Mouse (Mus musculus) MEL (cell line): ENCODE results near the gene Tmem231. TPM values are rescaled to one million over a fixed set of nuclear protein-coding genes. Genes with fewer than 3 reads are reported as not detected.

Experiments
- DNase-seq: peaks from one replicate; pipeline ENCODE4 v3.0.0; 2011; ENCODE audit warnings: low read depth, low spot score
- H3K27ac ChIP-seq: 2 replicates; pipeline ENCODE4 v1.5.1; 2012; ENCODE audit warnings: low read depth, mild to moderate bottlenecking, control low read depth, low read length, moderate library complexity; ENCODE audit not compliant: control insufficient read depth
- H3K27me3 ChIP-seq, 2 experiments: fragments of 150-350 bp in 1 of 2; sonication (generic) in 1 of 2; 2 replicates each; pipeline ENCODE4 v1.6.1; 2012; ENCODE audit warnings: low read length in 2 of 2, mild to moderate bottlenecking in 2 of 2, improper control_type of control experiment in 1 of 2, moderate library complexity in 1 of 2; ENCODE audit not compliant: insufficient read depth in 2 of 2, control insufficient read depth in 1 of 2
- H3K36me3 ChIP-seq, 2 experiments: 2 replicates each; pipeline ENCODE4 v1.6.1; 2012 to 2014; ENCODE audit warnings: low read length in 2 of 2, improper control_type of control experiment in 1 of 2, inconsistent platforms in 1 of 2, mild to moderate bottlenecking in 1 of 2; ENCODE audit not compliant: insufficient read depth in 2 of 2, control insufficient read depth in 1 of 2
- H3K4me1 ChIP-seq, 2 experiments: fragments of 150-350 bp in 1 of 2; sonication (generic) in 1 of 2; 2 replicates each; pipeline ENCODE4 v1.6.1; 2012; ENCODE audit warnings: low read length in 2 of 2, improper control_type of control experiment in 1 of 2, mild to moderate bottlenecking in 1 of 2; ENCODE audit not compliant: insufficient read depth in 2 of 2, control insufficient read depth in 1 of 2
- H3K4me3 ChIP-seq, 2 experiments: fragments of 150-350 bp in 1 of 2; sonication (generic) in 1 of 2; 2 replicates each; pipeline ENCODE4 v1.5.1; 2012; ENCODE audit warnings: low read depth in 2 of 2, low read length in 2 of 2, mild to moderate bottlenecking in 2 of 2, moderate library complexity in 2 of 2, control low read depth in 1 of 2, improper control_type of control experiment in 1 of 2; ENCODE audit not compliant: control insufficient read depth in 1 of 2, insufficient read depth in 1 of 2
- H3K79me2 ChIP-seq: 2 replicates; pipeline ENCODE4 v1.6.1; 2012; ENCODE audit warnings: mild to moderate bottlenecking, low read length, moderate library complexity; ENCODE audit not compliant: control insufficient read depth, poor library complexity, insufficient read depth
- H3K9ac ChIP-seq: 2 replicates; pipeline ENCODE4 v1.6.1; 2012; ENCODE audit warnings: low read depth, mild to moderate bottlenecking, control low read depth, low read length, moderate library complexity; ENCODE audit not compliant: control insufficient read depth, poor library complexity, severe bottlenecking
- H3K9me3 ChIP-seq: fragments of 150-350 bp; sonication (generic); replicated peaks from 2 replicates; pipeline ENCODE4 v1.6.1; 2012; ENCODE audit warnings: mild to moderate bottlenecking, low read length, improper control_type of control experiment, moderate library complexity; ENCODE audit not compliant: insufficient read depth
- BHLHE40 ChIP-seq: IDR thresholded peaks from 2 replicates; pipeline ENCODE4 v1.6.1; 2012; ENCODE audit warnings: low read depth, mild to moderate bottlenecking, inconsistent platforms, low read length, improper control_type of control experiment, borderline replicate concordance
- CHD1 ChIP-seq: IDR thresholded peaks from 2 replicates; pipeline ENCODE4 v1.6.1; 2012; ENCODE audit warnings: low read depth, mild to moderate bottlenecking, inconsistent platforms, low read length, improper control_type of control experiment
- CTCF ChIP-seq, 3 experiments: IDR thresholded peaks in 2 of 3; conservative IDR thresholded peaks in 1 of 3; 2 replicates each; pipeline ENCODE4 v1.5.1; 2011 to 2012; ENCODE audit warnings: low read length in 3 of 3, low read depth in 2 of 3, mild to moderate bottlenecking in 2 of 3, improper control_type of control experiment in 1 of 3, inconsistent platforms in 1 of 3, mixed read lengths in 1 of 3, moderate library complexity in 1 of 3; ENCODE audit not compliant: control insufficient read depth in 1 of 3, insufficient read depth in 1 of 3, poor library complexity in 1 of 3, severe bottlenecking in 1 of 3
- E2F4 ChIP-seq: IDR thresholded peaks from 2 replicates; pipeline ENCODE4 v1.6.1; 2011; ENCODE audit warnings: low read depth, low read length, improper control_type of control experiment, borderline replicate concordance
- EP300 ChIP-seq, 2 experiments: IDR thresholded peaks; 2 replicates each; pipeline ENCODE4 v1.6.1; 2011; ENCODE audit warnings: improper control_type of control experiment in 2 of 2, low read length in 2 of 2, low read depth in 1 of 2, mild to moderate bottlenecking in 1 of 2
- ETS1 ChIP-seq: IDR thresholded peaks from 2 replicates; pipeline ENCODE4 v1.6.1; 2012; ENCODE audit warnings: low read depth, mild to moderate bottlenecking, inconsistent platforms, low read length, improper control_type of control experiment, moderate library complexity
- GATA1 ChIP-seq: IDR thresholded peaks from 2 replicates; pipeline ENCODE4 v1.6.1; 2011; ENCODE audit warnings: low read depth, low read length, improper control_type of control experiment
- HCFC1 ChIP-seq: IDR thresholded peaks from 2 replicates; pipeline ENCODE4 v1.6.1; 2012; ENCODE audit warnings: low read depth, mild to moderate bottlenecking, inconsistent platforms, low read length, improper control_type of control experiment, moderate library complexity
- MAX ChIP-seq: IDR thresholded peaks from 2 replicates; pipeline ENCODE4 v1.6.1; 2011; ENCODE audit warnings: low read length, improper control_type of control experiment
- MAZ ChIP-seq: IDR thresholded peaks from 2 replicates; pipeline ENCODE4 v1.6.1; 2012; ENCODE audit warnings: low read depth, mild to moderate bottlenecking, inconsistent platforms, low read length, improper control_type of control experiment
- MXI1 ChIP-seq: IDR thresholded peaks from 2 replicates; pipeline ENCODE4 v1.6.1; 2011; ENCODE audit warnings: mild to moderate bottlenecking, low read depth, low read length, improper control_type of control experiment
- MYC ChIP-seq: IDR thresholded peaks from 2 replicates; pipeline ENCODE4 v1.6.1; 2011; ENCODE audit warnings: low read depth, mild to moderate bottlenecking, low read length, improper control_type of control experiment, moderate library complexity
- NELFE ChIP-seq: IDR thresholded peaks from 2 replicates; pipeline ENCODE4 v1.6.1; 2011; ENCODE audit warnings: low read depth, low read length, improper control_type of control experiment
- NRF1 ChIP-seq: IDR thresholded peaks from 2 replicates; pipeline ENCODE4 v1.6.1; 2014; ENCODE audit warnings: low read depth, mild to moderate bottlenecking, inconsistent platforms, low read length, improper control_type of control experiment, moderate library complexity; ENCODE audit not compliant: poor library complexity, insufficient read depth, severe bottlenecking
- POLR2A ChIP-seq, 2 experiments: IDR thresholded peaks; 2 replicates each; pipeline ENCODE4 v1.6.1; 2011 to 2012; ENCODE audit warnings: low read length in 2 of 2, mild to moderate bottlenecking in 2 of 2, control low read depth in 1 of 2, improper control_type of control experiment in 1 of 2, low read depth in 1 of 2, moderate library complexity in 1 of 2; ENCODE audit not compliant: control insufficient read depth in 1 of 2, insufficient read depth in 1 of 2, poor library complexity in 1 of 2
- RAD21 ChIP-seq: IDR thresholded peaks from 2 replicates; pipeline ENCODE4 v1.6.1; 2011; ENCODE audit warnings: mild to moderate bottlenecking, low read depth, low read length, improper control_type of control experiment
- RCOR1 ChIP-seq: IDR thresholded peaks from 2 replicates; pipeline ENCODE4 v1.6.1; 2012; ENCODE audit warnings: low read depth, mild to moderate bottlenecking, inconsistent platforms, low read length, improper control_type of control experiment
- SIN3A ChIP-seq: IDR thresholded peaks from 2 replicates; pipeline ENCODE4 v1.6.1; 2012; ENCODE audit warnings: low read length, improper control_type of control experiment, inconsistent platforms
- SMC3 ChIP-seq: IDR thresholded peaks from 2 replicates; pipeline ENCODE4 v1.6.1; 2011; ENCODE audit warnings: low read depth, low read length, improper control_type of control experiment
- TBP ChIP-seq: IDR thresholded peaks from 2 replicates; pipeline ENCODE4 v1.8.0; 2011; ENCODE audit warnings: low read depth, low read length, improper control_type of control experiment
- TCF12 ChIP-seq: IDR thresholded peaks from 2 replicates; pipeline ENCODE4 v1.6.1; 2014; ENCODE audit warnings: low read depth, mild to moderate bottlenecking, inconsistent platforms, low read length, improper control_type of control experiment, moderate library complexity
- UBTF ChIP-seq: IDR thresholded peaks from 2 replicates; pipeline ENCODE4 v1.6.1; 2012; ENCODE audit warnings: low read depth, mild to moderate bottlenecking, inconsistent platforms, low read length, improper control_type of control experiment, moderate library complexity, borderline replicate concordance; ENCODE audit not compliant: insufficient read depth
- USF1 ChIP-seq: IDR thresholded peaks from 2 replicates; pipeline ENCODE4 v1.6.1; 2014; ENCODE audit warnings: low read depth, mild to moderate bottlenecking, inconsistent platforms, low read length, improper control_type of control experiment, moderate library complexity
- ZC3H11A ChIP-seq: IDR thresholded peaks from 2 replicates; pipeline ENCODE4 v1.6.1; 2012; ENCODE audit warnings: low read depth, mild to moderate bottlenecking, inconsistent platforms, low read length, improper control_type of control experiment
- polyA plus RNA-seq, 2 experiments: library from polyadenylated mRNA; stranded (reverse) in 1 of 2; unstranded in 1 of 2; fragments of >175 nt in 1 of 2; fragments of >200 nt in 1 of 2; gene quantifications; 2 replicates each; pipeline versions ENCODE4 v1.2.1 to v1.2.4; 2012; ENCODE audit warnings: low replicate concordance in 2 of 2, low read depth in 1 of 2; ENCODE audit not compliant: insufficient read length in 2 of 2, insufficient read depth in 1 of 2, missing spikeins in 1 of 2
- total RNA-seq: library from RNA; depleted of rRNA; stranded (reverse); fragments of 300-350 nt; gene quantifications from 2 replicates; pipeline ENCODE4 v1.2.3, GENCODE M21; 2012

The Tmem231 gene
- total and polyA plus RNA-seq, 3 experiments, result 0.85 to 2.5 TPM; not detected in 1

GRCm38 (mm10) chr8:111923383-111923804, 10.3 kb downstream of the Tmem231 start:
- Histone ChIP-seq H3K79me2 (no peaks in the 10 kb centered on the region), H3K9me3 (no peaks in the 10 kb centered on the region), H3K4me3 (peak overlapping the region; percentile 63 to 81), H3K36me3 (peaks cover 0 to 15% of the 10 kb centered on the region in 2 experiments; a peak in 2 of 4 replicates), H3K9ac (peak overlapping the region; percentile 71), H3K27ac (peak overlapping the region; percentile 31), H3K27me3 (no peaks in the 10 kb centered on the region), H3K4me1 (peaks cover 5 to 25% of the 10 kb centered on the region in 2 experiments; a peak in 3 of 4 replicates)
- peak; percentile 94 for DNase-seq
- peak; percentile 74 for TF ChIP-seq HCFC1
- TF ChIP-seq NRF1, result no peak
- TF ChIP-seq ZC3H11A, result peak; percentile 40; the same call in 1 of the 2 replicates
- TF ChIP-seq NELFE, result 0 out of 2 replicates have a peak, but pooled peaks have one; percentile 40
- peak; percentile 73 for TF ChIP-seq RAD21
- TF ChIP-seq ETS1, result peak; percentile 62
- TF ChIP-seq GATA1, result no peak
- peak in 1 of 2 experiments; percentile 12; a peak in 1 of 4 replicates for TF ChIP-seq EP300 (IDR thresholded peaks at IDR 0.05; ENCODE audit: low read depth in 1 of 2, low read length in 2 of 2)
- TF ChIP-seq MYC, result peak; percentile 89
- TF ChIP-seq BHLHE40, result no peak
- TF ChIP-seq MXI1, result peak; percentile 79
- peak; percentile 54; the same call in 1 of the 2 replicates for TF ChIP-seq TBP
- TF ChIP-seq RCOR1, result 0 out of 2 replicates have a peak, but pooled peaks have one; percentile 14
- 0 out of 2 replicates have a peak, but pooled peaks have one; percentile 32 for TF ChIP-seq TCF12
- no peak for TF ChIP-seq CHD1
- TF ChIP-seq UBTF, result no peak
- TF ChIP-seq CTCF (IDR thresholded peaks at IDR 0.05 in 2 of 3, conservative IDR thresholded peaks at IDR 0.05 in 1 of 3; ENCODE audit: control insufficient read depth in 1 of 3, insufficient read depth in 1 of 3, low read depth in 2 of 3, low read length in 3 of 3, poor library complexity in 1 of 3, severe bottlenecking in 1 of 3), result peak; percentile 77 to 96 (median 93)
- TF ChIP-seq MAZ, result peak; percentile 53; the same call in 1 of the 2 replicates
- no peak for TF ChIP-seq E2F4
- TF ChIP-seq MAX, result peak; percentile 71
- TF ChIP-seq SIN3A, result peak; percentile 79
- peak; percentile 65 for TF ChIP-seq SMC3
- TF ChIP-seq USF1, result no peak; the same call in 1 of the 2 replicates
- TF ChIP-seq POLR2A (IDR thresholded peaks at IDR 0.05; ENCODE audit: control insufficient read depth in 1 of 2, insufficient read depth in 1 of 2, low read depth in 1 of 2, low read length in 2 of 2, poor library complexity in 1 of 2), result peak in 1 of 2 experiments; percentile 64; a peak in 1 of 4 replicates
